Mouse (Mus musculus): ENCODE measurements around the gene Igfbp1.

The Igfbp1 gene

GRCm38 (mm10) chr11:7234981-7235609 lies 37.5 kb downstream of the Igfbp1 start:
- no peak for DNase-seq

GRCm38 (mm10) chr11:7236751-7237150 lies 39.2 kb downstream of the Igfbp1 start:
- DNase-seq: no peak

GRCm38 (mm10) chr11:7237712-7238111 lies 40.1 kb downstream of the Igfbp1 start:
- no peak for DNase-seq

GRCm38 (mm10) chr11:7238546-7238945 lies 41.0 kb downstream of the Igfbp1 start:
- DNase-seq: no peak

GRCm38 (mm10) chr11:7239041-7239740 lies 41.6 kb downstream of the Igfbp1 start:
- DNase-seq: no peak

- no peak for DNase-seq
Observed at GRCm38 (mm10) chr11:7244782-7245181, 47.2 kb downstream of the Igfbp1 start.

GRCm38 (mm10) chr11:7250415-7250814 lies 52.8 kb downstream of the Igfbp1 start:
- no peak for DNase-seq

GRCm38 (mm10) chr11:7250870-7251269 lies 53.3 kb downstream of the Igfbp1 start:
- no peak for DNase-seq
